Mouse (Mus musculus) embryonic facial prominence, embryonic 10.5 days (tissue): ENCODE data around the gene Nphs2. TPM values are rescaled to one million over a fixed set of nuclear protein-coding genes. Genes with fewer than 3 reads are reported as not detected.
A peak's percentile ranks its signal among the peaks of the same experiment; 100 is the strongest.
"Not testable (repeated sequence)": the region's sequence is repeated elsewhere in the genome, so short reads cannot be mapped to it uniquely, and the experiment has no call there.

Source experiments
- DNase-seq: peaks from one replicate; pipeline ENCODE4 v3.0.0-alpha.2; 2017; ENCODE audit warnings: low spot score
- H3K27ac ChIP-seq: fragments of 300-500 bp; sonication (generic); replicated peaks from 2 replicates; pipeline ENCODE4 v1.5.1; 2016; ENCODE audit warnings: mild to moderate bottlenecking
- H3K27me3 ChIP-seq: fragments of 300-500 bp; sonication (generic); replicated peaks from 2 replicates; pipeline ENCODE4 v1.6.1; 2016; ENCODE audit warnings: low read depth, mild to moderate bottlenecking; ENCODE audit not compliant: poor library complexity, severe bottlenecking
- H3K36me3 ChIP-seq: fragments of 300-500 bp; sonication (generic); replicated peaks from 2 replicates; pipeline ENCODE4 v1.6.1; 2016; ENCODE audit warnings: mild to moderate bottlenecking, moderate library complexity
- H3K4me1 ChIP-seq: fragments of 300-500 bp; sonication (generic); 2 replicates; pipeline ENCODE4 v1.6.1; 2016
- H3K4me3 ChIP-seq: fragments of 300-500 bp; sonication (generic); 2 replicates; pipeline ENCODE4 v1.5.1; 2016; ENCODE audit warnings: mild to moderate bottlenecking, moderate library complexity
- H3K9me3 ChIP-seq: fragments of 300-500 bp; sonication (generic); 2 replicates; pipeline ENCODE4 v1.6.1; 2016; ENCODE audit warnings: mild to moderate bottlenecking
- WGBS: fragments of 180-500 bp; shearing (Covaris S2); methylation state at CpG from one replicate; pipeline ENCODE4 v1.1.7; 2016; 5-methylcytosine and 5-hydroxymethylcytosine counted together
- polyA plus RNA-seq: library from polyadenylated mRNA; unstranded; fragments of >200 nt; fragmentation: Nextera tagmentation; extraction: Ambion mirVana; gene quantifications from 2 replicates; pipeline ENCODE4 v1.2.1, GENCODE M21; 2016

The Nphs2 gene
- polyA plus RNA-seq, result not detected in 2 replicates

- Histone ChIP-seq H3K4me1 (peaks cover 7% of the 10 kb centered on the region), H3K27ac (no peak within 1 kb of the TSS), H3K4me3 (peak within 1 kb of the TSS; percentile 48), H3K36me3 (no peaks in the 10 kb centered on the region), H3K27me3 (peaks cover 68% of the 10 kb centered on the region), H3K9me3 (no peaks in the 10 kb centered on the region)
- DNase-seq, result peak; percentile 32
- 3% methylated on average over 29 of the region's 29 CpGs for WGBS
Measured at GRCm38 (mm10) chr1:156310630-156311029, at the start of gene Nphs2. Nphs2 (plus strand) TSS chr1:156310727.

GRCm38 (mm10) chr1:156263352-156263751, 47.2 kb upstream of the Nphs2 start:
- H3K27me3 ChIP-seq, result no peaks in the 10 kb centered on the region
- no peak overlapping the region for H3K27ac ChIP-seq
- H3K36me3 ChIP-seq, result no peaks in the 10 kb centered on the region
- no peaks in the 10 kb centered on the region for H3K9me3 ChIP-seq
- no peaks in the 10 kb centered on the region for H3K4me1 ChIP-seq
- no peak overlapping the region for H3K4me3 ChIP-seq
- DNase-seq, result peak; percentile 74
- WGBS, result 52% methylated on average over 2 of the region's 2 CpGs

GRCm38 (mm10) chr1:156263946-156264345, 46.6 kb upstream of the Nphs2 start:
- H3K9me3 ChIP-seq, result no peaks in the 10 kb centered on the region
- H3K4me3 ChIP-seq, result no peak overlapping the region
- WGBS, result 83% methylated on average over 8 of the region's 8 CpGs
- no peaks in the 10 kb centered on the region for H3K36me3 ChIP-seq
- H3K27ac ChIP-seq, result no peak overlapping the region
- no peaks in the 10 kb centered on the region for H3K27me3 ChIP-seq
- H3K4me1 ChIP-seq, result no peaks in the 10 kb centered on the region
- DNase-seq, result no peak

- H3K36me3 ChIP-seq, DNase-seq, H3K4me3 ChIP-seq, H3K4me1 ChIP-seq, H3K9me3 ChIP-seq, H3K27me3 ChIP-seq, H3K27ac ChIP-seq: not testable (repeated sequence)
- WGBS, result 27% methylated on average over 3 of the region's 3 CpGs
Measured at GRCm38 (mm10) chr1:156268546-156268945, 42.0 kb upstream of the Nphs2 start.

- 79% methylated on average over 9 of the region's 9 CpGs for WGBS
Measured at GRCm38 (mm10) chr1:156270471-156270870, 40.1 kb upstream of the Nphs2 start.

GRCm38 (mm10) chr1:156271654-156272053, 38.9 kb upstream of the Nphs2 start:
- Histone ChIP-seq H3K4me1 (no peaks in the 10 kb centered on the region; the same call in 1 of the 2 replicates), H3K4me3 (no peak overlapping the region), H3K36me3 (no peaks in the 10 kb centered on the region), H3K9me3 (no peaks in the 10 kb centered on the region), H3K27me3 (no peaks in the 10 kb centered on the region), H3K27ac (no peak overlapping the region)
- 56% methylated on average over 5 of the region's 5 CpGs for WGBS
- no peak for DNase-seq

More at GRCm38 (mm10) chr1:156270471-156270870, 40.1 kb upstream of the Nphs2 start:
- no peak for DNase-seq
- Histone ChIP-seq H3K4me1 (no peaks in the 10 kb centered on the region; the same call in 1 of the 2 replicates), H3K9me3 (no peaks in the 10 kb centered on the region), H3K27me3 (no peaks in the 10 kb centered on the region), H3K36me3 (no peaks in the 10 kb centered on the region), H3K4me3 (no peak overlapping the region), H3K27ac (no peak overlapping the region)

- H3K36me3 ChIP-seq, result no peaks in the 10 kb centered on the region
- H3K9me3 ChIP-seq, result no peaks in the 10 kb centered on the region
- 59% methylated on average over 7 of the region's 7 CpGs for WGBS
- H3K27me3 ChIP-seq, result no peaks in the 10 kb centered on the region
- no peak overlapping the region for H3K27ac ChIP-seq
- no peak overlapping the region for H3K4me3 ChIP-seq
- no peaks in the 10 kb centered on the region; the same call in 1 of the 2 replicates for H3K4me1 ChIP-seq
- no peak for DNase-seq
Measured at GRCm38 (mm10) chr1:156273647-156274046, 36.9 kb upstream of the Nphs2 start.

- Histone ChIP-seq H3K27ac (no peak overlapping the region), H3K9me3 (no peaks in the 10 kb centered on the region), H3K4me3 (no peak overlapping the region), H3K27me3 (no peaks in the 10 kb centered on the region), H3K4me1 (no peaks in the 10 kb centered on the region), H3K36me3 (no peaks in the 10 kb centered on the region)
- DNase-seq, result no peak
- WGBS, result 85% methylated on average over 7 of the region's 7 CpGs
Measured at GRCm38 (mm10) chr1:156280131-156280530, 30.4 kb upstream of the Nphs2 start.

GRCm38 (mm10) chr1:156284207-156284606, 26.3 kb upstream of the Nphs2 start:
- 84% methylated on average over 10 of the region's 10 CpGs for WGBS
- no peaks in the 10 kb centered on the region for H3K36me3 ChIP-seq
- no peak for DNase-seq

GRCm38 (mm10) chr1:156284851-156285540, 25.5 kb upstream of the Nphs2 start:
- Histone ChIP-seq H3K4me1 (no peaks in the 10 kb centered on the region), H3K27ac (no peak overlapping the region), H3K9me3 (no peaks in the 10 kb centered on the region), H3K4me3 (no peak overlapping the region), H3K27me3 (no peaks in the 10 kb centered on the region), H3K36me3 (no peaks in the 10 kb centered on the region)
- 47% methylated on average over 9 of the region's 9 CpGs for WGBS
- no peak for DNase-seq

More at GRCm38 (mm10) chr1:156284207-156284606, 26.3 kb upstream of the Nphs2 start:
- H3K4me1 ChIP-seq, result no peaks in the 10 kb centered on the region
- H3K27me3 ChIP-seq, result no peaks in the 10 kb centered on the region
- H3K27ac ChIP-seq, result no peak overlapping the region
- no peaks in the 10 kb centered on the region for H3K9me3 ChIP-seq
- no peak overlapping the region for H3K4me3 ChIP-seq

GRCm38 (mm10) chr1:156285541-156285896, 25.0 kb upstream of the Nphs2 start:
- H3K36me3 ChIP-seq, result no peaks in the 10 kb centered on the region
- no peaks in the 10 kb centered on the region for H3K9me3 ChIP-seq
- no peak for DNase-seq
- no peaks in the 10 kb centered on the region for H3K4me1 ChIP-seq
- no peak overlapping the region for H3K27ac ChIP-seq
- WGBS, result 86% methylated on average over 5 of the region's 5 CpGs
- H3K4me3 ChIP-seq, result no peak overlapping the region
- H3K27me3 ChIP-seq, result no peaks in the 10 kb centered on the region

- Histone ChIP-seq H3K9me3 (no peaks in the 10 kb centered on the region), H3K36me3 (no peaks in the 10 kb centered on the region), H3K4me3 (no peak overlapping the region), H3K27ac (no peak overlapping the region), H3K27me3 (no peaks in the 10 kb centered on the region), H3K4me1 (no peaks in the 10 kb centered on the region)
- DNase-seq, result no peak
- WGBS, result 82% methylated on average over 9 of the region's 9 CpGs
Measured at GRCm38 (mm10) chr1:156288556-156289221, 21.8 kb upstream of the Nphs2 start.

GRCm38 (mm10) chr1:156289222-156289587, 21.3 kb upstream of the Nphs2 start:
- not testable (repeated sequence) for DNase-seq, H3K4me3 ChIP-seq, H3K9me3 ChIP-seq, H3K36me3 ChIP-seq, H3K27ac ChIP-seq, H3K4me1 ChIP-seq, H3K27me3 ChIP-seq
- 69% methylated on average over 10 of the region's 10 CpGs for WGBS
